Mouse (Mus musculus): ENCODE measurements around the gene Zfp697. TPM values are rescaled to one million over a fixed set of nuclear protein-coding genes. Genes with fewer than 3 reads are reported as not detected.
A peak's percentile ranks its signal among the peaks of the same experiment; 100 is the strongest.
"Not testable (repeated sequence)": the region's sequence is repeated elsewhere in the genome, so short reads cannot be mapped to it uniquely, and the experiment has no call there.

Zfp697 gene
- polyA plus RNA-seq, 1 experiment from 2014 or later, result 2.9 TPM

DNA sequence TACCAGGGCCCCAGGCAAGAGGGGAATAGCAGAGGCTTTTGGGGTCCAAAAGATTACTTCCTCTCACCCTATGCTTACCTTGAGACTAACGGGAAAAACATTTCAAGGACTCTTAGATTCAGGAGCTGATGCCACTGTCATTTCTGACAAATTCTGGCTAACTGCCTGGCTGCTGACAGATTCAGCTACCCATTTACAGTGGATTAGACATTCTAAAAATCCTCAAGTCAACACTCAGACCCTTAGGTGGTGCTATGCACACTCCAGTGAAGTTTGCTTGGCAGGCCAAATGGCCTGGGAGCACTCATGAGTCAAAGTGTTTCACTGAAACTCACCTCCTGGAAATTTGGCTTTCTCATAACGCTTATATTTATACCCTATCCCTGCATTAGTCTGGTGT is 344.0 kb downstream of the Zfp697 start:
- Histone ChIP-seq H3K4me2 (ENCODE audit: low read depth, low read length) (no peak overlapping the region), H3K4me1 (ENCODE audit: insufficient read depth) (no peaks in the 10 kb centered on the region), H3K36me3 (replicated peaks; ENCODE audit: insufficient read depth, low read length) (no peaks in the 10 kb centered on the region), H3K9ac (replicated peaks) (no peak overlapping the region), H3K9me3 (ENCODE audit: low read length) (no peaks in the 10 kb centered on the region), H3K4me3 (ENCODE audit: low read depth, low read length) (no peak overlapping the region), H3K27ac (ENCODE audit: low read depth) (no peak overlapping the region), H3K27me3 (ENCODE audit: insufficient read depth, low read length) (no peaks in the 10 kb centered on the region)
- no peak for ATAC-seq
- DNase-seq, result no peak
- TF ChIP-seq EP300 (IDR thresholded peaks at IDR 0.05; ENCODE audit: low read depth) (no peak), CTCF (IDR thresholded peaks at IDR 0.05; ENCODE audit: low read depth) (no peak)
- 69% methylated on average over 2 of the region's 2 CpGs for WGBS (ENCODE audit: insufficient replicate concordance)

- DNase-seq, result no peak
- Histone ChIP-seq H3K9me3 (ENCODE audit: low read length) (no peaks in the 10 kb centered on the region), H3K27ac (ENCODE audit: low read depth) (no peak overlapping the region), H3K36me3 (replicated peaks; ENCODE audit: insufficient read depth, low read length) (no peaks in the 10 kb centered on the region), H3K9ac (replicated peaks) (no peak overlapping the region), H3K4me3 (ENCODE audit: low read depth, low read length) (no peak overlapping the region), H3K4me1 (ENCODE audit: insufficient read depth) (no peaks in the 10 kb centered on the region), H3K27me3 (ENCODE audit: insufficient read depth, low read length) (no peaks in the 10 kb centered on the region), H3K4me2 (ENCODE audit: low read depth, low read length) (no peak overlapping the region)
- no peak for ATAC-seq
- TF ChIP-seq CTCF (IDR thresholded peaks at IDR 0.05; ENCODE audit: low read depth) (no peak), EP300 (IDR thresholded peaks at IDR 0.05; ENCODE audit: low read depth) (no peak)
- WGBS (ENCODE audit: insufficient replicate concordance), result 80% methylated on average over 2 of the region's 2 CpGs
Observed at GRCm38 (mm10) chr3:98733724-98734123, 351.5 kb downstream of the Zfp697 start.

DNA sequence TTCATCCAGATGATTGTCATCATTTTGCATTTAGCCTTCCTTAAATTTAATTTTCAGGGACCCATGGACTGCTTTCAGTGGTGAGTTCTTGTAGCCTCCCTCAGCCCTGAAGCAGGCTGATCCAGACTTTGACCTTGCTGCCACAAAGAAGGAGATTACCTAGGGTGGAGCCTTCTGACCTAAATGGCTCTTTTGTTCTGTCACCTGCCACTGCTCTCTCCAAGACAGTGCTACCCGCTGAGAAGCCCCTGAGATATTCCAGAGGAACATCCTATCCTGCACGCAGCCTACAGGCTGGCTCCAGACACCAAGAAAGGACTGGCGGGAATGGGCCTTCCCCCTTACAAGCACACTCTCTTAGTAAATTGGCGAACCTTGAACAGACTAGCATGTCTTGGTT is 352.1 kb downstream of the Zfp697 start:
- no peak for ATAC-seq
- no peak overlapping the region for H3K4me3 ChIP-seq (ENCODE audit: low read depth, low read length)
- H3K9me3 ChIP-seq (ENCODE audit: low read length), result no peaks in the 10 kb centered on the region
- TF ChIP-seq CTCF (IDR thresholded peaks at IDR 0.05; ENCODE audit: low read depth), result no peak
- WGBS (ENCODE audit: insufficient replicate concordance), result 73% methylated on average over 4 of the region's 4 CpGs
- H3K27me3 ChIP-seq (ENCODE audit: insufficient read depth, low read length), result no peaks in the 10 kb centered on the region
- H3K4me2 ChIP-seq (ENCODE audit: low read depth, low read length), result no peak overlapping the region
- no peaks in the 10 kb centered on the region for H3K36me3 ChIP-seq (replicated peaks; ENCODE audit: insufficient read depth, low read length)
- H3K27ac ChIP-seq (ENCODE audit: low read depth), result no peak overlapping the region
- H3K4me1 ChIP-seq (ENCODE audit: insufficient read depth), result no peaks in the 10 kb centered on the region
- no peak for DNase-seq
- H3K9ac ChIP-seq (replicated peaks), result no peak overlapping the region

DNA sequence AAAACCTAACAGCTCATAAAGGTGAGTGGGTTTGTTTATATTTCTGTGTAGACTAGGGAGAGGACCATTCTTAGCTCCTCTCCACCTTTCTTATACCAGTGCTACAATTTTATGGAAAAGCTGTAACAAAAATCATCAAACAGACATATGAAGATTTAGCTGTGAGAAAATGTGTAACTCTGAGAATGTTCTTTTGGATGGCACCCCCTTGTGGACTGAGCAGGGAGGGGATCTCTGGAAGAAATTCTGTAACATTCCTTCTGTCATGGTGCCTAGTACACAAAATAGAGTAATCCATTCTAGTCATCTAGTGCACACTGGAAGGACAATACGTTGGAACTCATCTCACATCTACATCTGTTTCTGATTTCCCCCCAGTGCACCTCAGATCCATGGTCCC is 358.8 kb downstream of the Zfp697 start:
- H3K4me1 ChIP-seq (ENCODE audit: insufficient read depth); H3K4me3 ChIP-seq (ENCODE audit: low read depth, low read length); H3K27me3 ChIP-seq (ENCODE audit: insufficient read depth, low read length); H3K27ac ChIP-seq (ENCODE audit: low read depth); H3K9me3 ChIP-seq (ENCODE audit: low read length); ATAC-seq; DNase-seq; H3K36me3 ChIP-seq (replicated peaks; ENCODE audit: insufficient read depth, low read length); H3K4me2 ChIP-seq (ENCODE audit: low read depth, low read length); H3K9ac ChIP-seq (replicated peaks): not testable (repeated sequence)
- 0 out of 2 replicates have a peak, but pooled peaks have one; percentile 12 for TF ChIP-seq CTCF (IDR thresholded peaks at IDR 0.05; ENCODE audit: low read depth)
- 57% methylated on average over 1 of the region's 1 CpGs for WGBS (ENCODE audit: insufficient replicate concordance)

DNA sequence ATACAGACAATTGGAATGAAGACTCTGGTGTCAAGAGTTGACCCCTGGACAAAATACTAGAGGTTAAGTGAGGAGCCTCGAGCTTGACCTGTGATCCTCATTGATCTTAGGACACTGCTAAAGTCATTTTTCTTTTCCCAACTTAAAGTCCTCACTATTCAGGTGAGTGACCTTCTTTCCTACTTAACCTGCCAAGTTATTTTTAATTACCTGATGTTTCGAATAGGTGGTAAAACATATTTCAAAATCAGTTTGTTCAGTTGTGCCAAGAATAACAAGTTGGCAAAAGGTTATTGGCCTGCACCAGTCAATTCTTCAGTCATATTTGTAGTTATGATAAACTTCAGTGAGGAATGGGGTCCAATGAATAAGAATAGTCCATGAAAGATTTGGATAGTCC is 369.9 kb downstream of the Zfp697 start:
- Histone ChIP-seq H3K4me2 (ENCODE audit: low read depth, low read length) (no peak overlapping the region), H3K27ac (ENCODE audit: low read depth) (no peak overlapping the region), H3K9ac (replicated peaks) (no peak overlapping the region), H3K4me1 (ENCODE audit: insufficient read depth) (no peaks in the 10 kb centered on the region), H3K9me3 (ENCODE audit: low read length) (no peaks in the 10 kb centered on the region), H3K27me3 (ENCODE audit: insufficient read depth, low read length) (no peaks in the 10 kb centered on the region), H3K36me3 (replicated peaks; ENCODE audit: insufficient read depth, low read length) (no peaks in the 10 kb centered on the region), H3K4me3 (ENCODE audit: low read depth, low read length) (no peak overlapping the region)
- 54% methylated on average over 2 of the region's 2 CpGs for WGBS (ENCODE audit: insufficient replicate concordance)
- TF ChIP-seq CTCF (IDR thresholded peaks at IDR 0.05; ENCODE audit: low read depth) (no peak), EP300 (IDR thresholded peaks at IDR 0.05; ENCODE audit: low read depth) (no peak)
- ATAC-seq (no peak), DNase-seq (no peak)

DNA sequence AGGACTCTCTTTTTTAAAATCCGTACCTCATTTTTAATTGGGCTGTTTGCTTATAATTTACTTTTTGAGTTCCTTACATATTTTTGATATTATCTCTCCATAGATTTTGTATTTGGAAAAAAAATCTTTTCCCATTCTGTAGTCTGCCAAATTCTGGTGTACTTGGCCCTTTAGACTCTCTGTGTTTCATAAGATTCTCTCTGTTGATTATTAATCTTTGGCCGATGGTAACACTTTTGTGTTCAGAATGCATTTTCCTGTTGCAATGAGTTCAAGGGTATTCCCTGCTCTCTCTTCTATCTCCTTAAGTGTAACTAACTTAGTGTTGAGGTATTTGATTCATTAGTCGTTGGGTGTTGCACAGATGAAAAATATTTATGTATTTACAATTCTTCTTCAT is 374.6 kb downstream of the Zfp697 start:
- 0 out of 2 replicates have a peak, but pooled peaks cover 2% of the 10 kb centered on the region for H3K9me3 ChIP-seq (ENCODE audit: low read length)
- WGBS (ENCODE audit: insufficient replicate concordance), result 58% methylated on average over 3 of the region's 3 CpGs
- no peak for DNase-seq
- peak; percentile 64 for ATAC-seq
- H3K9ac ChIP-seq (replicated peaks), result no peak overlapping the region
- no peak overlapping the region for H3K27ac ChIP-seq (ENCODE audit: low read depth)
- no peak for TF ChIP-seq CTCF (IDR thresholded peaks at IDR 0.05; ENCODE audit: low read depth)
- TF ChIP-seq EP300 (IDR thresholded peaks at IDR 0.05; ENCODE audit: low read depth), result no peak
- no peaks in the 10 kb centered on the region for H3K36me3 ChIP-seq (replicated peaks; ENCODE audit: insufficient read depth, low read length)
- H3K27me3 ChIP-seq (ENCODE audit: insufficient read depth, low read length), result no peaks in the 10 kb centered on the region
- no peak overlapping the region for H3K4me3 ChIP-seq (ENCODE audit: low read depth, low read length)
- no peak overlapping the region for H3K4me2 ChIP-seq (ENCODE audit: low read depth, low read length)
- no peaks in the 10 kb centered on the region for H3K4me1 ChIP-seq (ENCODE audit: insufficient read depth)

- Histone ChIP-seq H3K27ac (ENCODE audit: low read depth) (peak overlapping the region; percentile 66), H3K9me3 (ENCODE audit: low read length) (no peaks in the 10 kb centered on the region), H3K4me1 (ENCODE audit: insufficient read depth) (peaks cover 2% of the 10 kb centered on the region; the same call in 1 of the 2 replicates), H3K4me3 (ENCODE audit: low read depth, low read length) (no peak overlapping the region), H3K36me3 (replicated peaks; ENCODE audit: insufficient read depth, low read length) (no peaks in the 10 kb centered on the region), H3K27me3 (ENCODE audit: insufficient read depth, low read length) (no peaks in the 10 kb centered on the region), H3K4me2 (ENCODE audit: low read depth, low read length) (no peak overlapping the region), H3K9ac (replicated peaks) (no peak overlapping the region)
- DNase-seq, result peak; percentile 27
- no peak for TF ChIP-seq CTCF (IDR thresholded peaks at IDR 0.05; ENCODE audit: low read depth)
- no peak for TF ChIP-seq EP300 (IDR thresholded peaks at IDR 0.05; ENCODE audit: low read depth)
- peak; percentile 81 for ATAC-seq
Observed at GRCm38 (mm10) chr3:98764155-98764554, 381.9 kb downstream of the Zfp697 start.
